Mouse (Mus musculus) midbrain, embryonic 16.5 days (tissue): ENCODE measurements around the gene Ebi3. TPM values are rescaled to one million over a fixed set of nuclear protein-coding genes. Genes with fewer than 3 reads are reported as not detected.

Experiments used
- polyA plus RNA-seq: library from polyadenylated mRNA; unstranded; fragments of >200 nt; fragmentation: Nextera tagmentation; extraction: Ambion mirVana; gene quantifications from 2 replicates; pipeline ENCODE4 v1.2.1, GENCODE M21; 2015

The Ebi3 gene
- polyA plus RNA-seq, 1 experiment from 2014 or later: 7.1 TPM

Other genes starting within 250 kb of the Ebi3 start
- 6.7 and 7.9 TPM in 2 replicates for gene Pot1b, start 240.0 kb upstream of the Ebi3 start, polyA plus RNA-seq
- 0.09 and 0.21 TPM in 2 replicates for gene Adgre4, start 202.7 kb upstream of the Ebi3 start, polyA plus RNA-seq
- 12.8 and 14.8 TPM in 2 replicates for gene Zfp119a, start 73.7 kb upstream of the Ebi3 start, polyA plus RNA-seq
- 14.1 and 15.6 TPM in 2 replicates for gene Zfp959, start 60.5 kb upstream of the Ebi3 start, polyA plus RNA-seq
- gene Zfp119b, start 3.1 kb upstream of the Ebi3 start, polyA plus RNA-seq: 10.1 and 11.2 TPM in 2 replicates
- gene Yju2, start 6.5 kb downstream of the Ebi3 start, polyA plus RNA-seq: 21.2 and 24.6 TPM in 2 replicates
- 185 and 187 TPM in 2 replicates for gene Shd, start 17.8 kb downstream of the Ebi3 start, polyA plus RNA-seq
- gene Fsd1, start 33.9 kb downstream of the Ebi3 start, polyA plus RNA-seq: 200 and 218 TPM in 2 replicates
- gene Stap2, start 52.9 kb downstream of the Ebi3 start, polyA plus RNA-seq: 6.4 and 7.6 TPM in 2 replicates
- 115 and 117 TPM in 2 replicates for gene Mpnd, start 53.1 kb downstream of the Ebi3 start, polyA plus RNA-seq
- gene Sh3gl1, start 84.0 kb downstream of the Ebi3 start, polyA plus RNA-seq: 102 and 108 TPM in 2 replicates
- gene Chaf1a, start 87.8 kb downstream of the Ebi3 start, polyA plus RNA-seq: 3.6 and 5.0 TPM in 2 replicates
- gene Ubxn6, start 122.4 kb downstream of the Ebi3 start, polyA plus RNA-seq: 84.0 and 88.5 TPM in 2 replicates
- 140 and 148 TPM in 2 replicates for gene Hdgfl2, start 127.0 kb downstream of the Ebi3 start, polyA plus RNA-seq
- gene Plin4, start 157.2 kb downstream of the Ebi3 start, polyA plus RNA-seq: 0.05 and 0.15 TPM in 2 replicates
- 1.2 and 2.8 TPM in 2 replicates for gene Plin5, start 165.0 kb downstream of the Ebi3 start, polyA plus RNA-seq
- 0.25 and 0.30 TPM in 2 replicates for gene Lrg1, start 169.4 kb downstream of the Ebi3 start, polyA plus RNA-seq
- gene Sema6b, start 187.7 kb downstream of the Ebi3 start, polyA plus RNA-seq: 13.2 and 14.4 TPM in 2 replicates
- 10.5 and 10.8 TPM in 2 replicates for gene Tnfaip8l1, start 209.8 kb downstream of the Ebi3 start, polyA plus RNA-seq
- 65.7 and 71.5 TPM in 2 replicates for gene Mydgf, start 231.3 kb downstream of the Ebi3 start, polyA plus RNA-seq